Mouse (Mus musculus) spleen, adult 18-20 months (tissue): ENCODE results near the gene Clic1.

Experiments used
- DNase-seq, 2 experiments: peaks; one replicate each; pipeline ENCODE4 v3.0.0; 2022; ENCODE audit warnings: mixed read lengths in 2 of 2

Gene Clic1

GRCm38 (mm10) chr17:35092403-35093198 lies 42.8 kb downstream of the Clic1 start:
- DNase-seq = no peak

- no peak for DNase-seq
These were observed 45.0 kb downstream of the Clic1 start for GRCm38 (mm10) chr17:35094475-35095365.

- DNase-seq = no peak
These were observed 46.8 kb downstream of the Clic1 start for GRCm38 (mm10) chr17:35096597-35096996.

- DNase-seq = no peak
These were observed 47.4 kb downstream of the Clic1 start for GRCm38 (mm10) chr17:35097164-35097655.

- DNase-seq = no peak
These were observed 50.5 kb downstream of the Clic1 start for GRCm38 (mm10) chr17:35100196-35100765.

- DNase-seq = no peak
These were observed 51.4 kb downstream of the Clic1 start for GRCm38 (mm10) chr17:35101161-35101560.

- no peak for DNase-seq
These were observed 52.5 kb downstream of the Clic1 start for GRCm38 (mm10) chr17:35102299-35102698.

GRCm38 (mm10) chr17:35103221-35103690 lies 53.5 kb downstream of the Clic1 start:
- DNase-seq = no peak

- DNase-seq = no peak
These were observed 54.3 kb downstream of the Clic1 start for GRCm38 (mm10) chr17:35104079-35104478.

- no peak for DNase-seq
These were observed 55.0 kb downstream of the Clic1 start for GRCm38 (mm10) chr17:35104754-35105153.

- DNase-seq = no peak
These were observed 56.1 kb downstream of the Clic1 start for GRCm38 (mm10) chr17:35105740-35106389.

GRCm38 (mm10) chr17:35106522-35106921 lies 56.8 kb downstream of the Clic1 start:
- DNase-seq = no peak

- DNase-seq = no peak
These were observed 58.3 kb downstream of the Clic1 start, which contains the start of gene Ly6g5c for GRCm38 (mm10) chr17:35108097-35108496. Gene Ly6g5c (plus strand): TSS chr17:35108279.
